Mouse (Mus musculus) lung, adult 2 months (tissue): ENCODE measurements around the gene Fgf12. TPM values are rescaled to one million over a fixed set of nuclear protein-coding genes. Genes with fewer than 3 reads are reported as not detected.

Source experiments
- DNase-seq: peaks from one replicate; pipeline ENCODE4 v3.0.0; 2022
- H3K4me1 ChIP-seq: fragments of 200-500 bp; 2 replicates; pipeline ENCODE4 v1.6.1; 2011; ENCODE audit warnings: low read length; ENCODE audit not compliant: control insufficient read depth, insufficient read depth
- H3K4me3 ChIP-seq: fragments of 200-500 bp; replicated peaks from 2 replicates; pipeline ENCODE3; 2011; ENCODE audit warnings: low read depth, mild to moderate bottlenecking, control low read depth, low read length; ENCODE audit errors: extremely low read depth
- CTCF ChIP-seq: fragments of 200-500 bp; IDR thresholded peaks from 2 replicates; pipeline ENCODE4 v1.5.1; 2011; ENCODE audit warnings: mild to moderate bottlenecking, low read length, control low read depth; ENCODE audit not compliant: insufficient read depth
- POLR2A ChIP-seq: fragments of 200-500 bp; IDR thresholded peaks from 2 replicates; pipeline ENCODE4 v1.6.1; 2011; ENCODE audit warnings: low read depth, mild to moderate bottlenecking, control low read depth, low read length, borderline replicate concordance; ENCODE audit errors: extremely low read depth
- WGBS: fragments of 180-500 bp; shearing (Covaris S2); methylation state at CpG from one replicate; pipeline ENCODE4 v1.1.7; 2018; 5-methylcytosine and 5-hydroxymethylcytosine counted together
- polyA plus RNA-seq: library from polyadenylated mRNA; depleted of rRNA; stranded (reverse); fragments of >200 nt; gene quantifications from 2 replicates; pipeline ENCODE4 v1.2.3, GENCODE M21; 2012

Gene Fgf12
- polyA plus RNA-seq, 1 experiment, result 0.95 TPM

GRCm38 (mm10) chr16:28694113-28694899 lies 58.6 kb downstream of the Fgf12 start:
- H3K4me1 ChIP-seq, result no peaks in the 10 kb centered on the region
- H3K4me3 ChIP-seq, result no peak overlapping the region
- TF ChIP-seq CTCF (no peak), POLR2A (no peak)
- 59% methylated on average over 15 of the region's 15 CpGs for WGBS
- no peak for DNase-seq

- WGBS, result 71% methylated on average over 9 of the region's 9 CpGs
- TF ChIP-seq CTCF (no peak), POLR2A (no peak)
- no peaks in the 10 kb centered on the region for H3K4me1 ChIP-seq
- DNase-seq, result no peak
- H3K4me3 ChIP-seq, result no peak overlapping the region
Measured at GRCm38 (mm10) chr16:28688861-28689385, 63.9 kb downstream of the Fgf12 start.

GRCm38 (mm10) chr16:28681625-28682024 lies 71.2 kb downstream of the Fgf12 start:
- no peak overlapping the region for H3K4me3 ChIP-seq
- DNase-seq, result no peak
- TF ChIP-seq POLR2A, result no peak
- no peak for TF ChIP-seq CTCF
- WGBS, result 59% methylated on average over 3 of the region's 3 CpGs
- no peaks in the 10 kb centered on the region for H3K4me1 ChIP-seq

- no peaks in the 10 kb centered on the region for H3K4me1 ChIP-seq
- no peak for DNase-seq
- H3K4me3 ChIP-seq, result no peak overlapping the region
- 70% methylated on average over 5 of the region's 5 CpGs for WGBS
- TF ChIP-seq CTCF (no peak), POLR2A (no peak)
Measured at GRCm38 (mm10) chr16:28668815-28669347, 84.0 kb downstream of the Fgf12 start.

GRCm38 (mm10) chr16:28652640-28653039 lies 100.2 kb downstream of the Fgf12 start:
- TF ChIP-seq POLR2A (no peak), CTCF (no peak)
- 84% methylated on average over 10 of the region's 10 CpGs for WGBS
- DNase-seq, result no peak
- Histone ChIP-seq H3K4me3 (no peak overlapping the region), H3K4me1 (no peaks in the 10 kb centered on the region)

GRCm38 (mm10) chr16:28650589-28650988 lies 102.3 kb downstream of the Fgf12 start:
- H3K4me3 ChIP-seq, result no peak overlapping the region
- TF ChIP-seq POLR2A, result no peak
- TF ChIP-seq CTCF, result no peak
- 49% methylated on average over 3 of the region's 3 CpGs for WGBS

GRCm38 (mm10) chr16:28645030-28645429 lies 107.8 kb downstream of the Fgf12 start:
- no peak for TF ChIP-seq CTCF
- no peak for TF ChIP-seq POLR2A
- Histone ChIP-seq H3K4me3 (no peak overlapping the region), H3K4me1 (no peaks in the 10 kb centered on the region)
- WGBS, result 90% methylated on average over 3 of the region's 3 CpGs
- no peak for DNase-seq

More at GRCm38 (mm10) chr16:28650589-28650988, 102.3 kb downstream of the Fgf12 start:
- H3K4me1 ChIP-seq, result no peaks in the 10 kb centered on the region
- DNase-seq, result no peak

- TF ChIP-seq CTCF, result no peak
- no peak for TF ChIP-seq POLR2A
- 86% methylated on average over 5 of the region's 5 CpGs for WGBS
- Histone ChIP-seq H3K4me3 (no peak overlapping the region), H3K4me1 (no peaks in the 10 kb centered on the region)
- no peak for DNase-seq
Measured at GRCm38 (mm10) chr16:28631721-28632120, 121.1 kb downstream of the Fgf12 start.

GRCm38 (mm10) chr16:28630771-28631484 lies 121.9 kb downstream of the Fgf12 start:
- TF ChIP-seq POLR2A (no peak), CTCF (no peak)
- DNase-seq, result no peak
- Histone ChIP-seq H3K4me3 (no peak overlapping the region), H3K4me1 (no peaks in the 10 kb centered on the region)
- 76% methylated on average over 11 of the region's 11 CpGs for WGBS
